Mouse (Mus musculus): ENCODE measurements around the gene Etfrf1. TPM values are rescaled to one million over a fixed set of nuclear protein-coding genes. Genes with fewer than 3 reads are reported as not detected.

Etfrf1 gene
- polyA plus RNA-seq (2014; fragmentation: Nextera tagmentation; extraction: Ambion mirVana), result 29.9 and 32.8 TPM in 2 replicates

DNA sequence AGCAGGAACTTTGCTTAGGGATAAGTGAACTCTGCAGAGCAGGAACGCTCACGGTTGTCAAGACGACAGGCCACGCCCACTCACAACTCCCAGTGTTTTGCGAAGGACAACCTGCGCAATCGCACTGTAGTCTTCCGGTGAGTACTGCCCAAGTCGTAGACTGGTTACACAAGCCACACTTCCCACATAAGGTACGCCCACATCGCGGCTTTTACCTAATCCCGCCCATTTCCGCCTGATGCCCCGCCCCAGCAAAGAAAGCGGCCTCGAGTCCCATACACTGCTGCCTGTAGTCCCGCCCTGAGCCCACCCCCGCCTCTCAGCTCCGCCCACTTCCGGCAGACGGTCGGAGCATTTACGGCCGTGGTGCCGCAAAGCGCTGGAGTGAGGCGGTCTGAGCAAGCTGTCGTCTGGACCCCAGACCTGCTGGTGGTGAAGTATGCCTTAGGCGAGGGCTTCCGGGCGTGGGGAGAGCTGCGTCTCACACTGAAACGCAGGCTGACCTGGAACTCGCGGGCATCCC is at the start of gene Etfrf1, which contains the start of gene Casc1:
Gene Etfrf1, plus strand, starts transcription at position 319 of the 523 bp plus-strand sequence.
Gene Casc1, minus strand, starts transcription at position 190 of the 523 bp plus-strand sequence.
- Histone ChIP-seq H3K9me3 (ENCODE audit: control insufficient read depth, low read length) (no peaks in the 10 kb centered on the region), H3K4me2 (ENCODE audit: low read depth, low read length, severe bottlenecking) (peak within 1 kb of the TSS; percentile 79), H3K27ac (ENCODE audit: low read depth, low read length) (peak within 1 kb of the TSS; percentile 87), H3K36me3 (ENCODE audit: control insufficient read depth, insufficient read depth, low read length) (no peaks in the 10 kb centered on the region), H3K4me1 (replicated peaks; ENCODE audit: control insufficient read depth, insufficient read depth, low read length) (peaks cover 6% of the 10 kb centered on the region; the same call in 1 of the 2 replicates), H3K9ac (ENCODE audit: low read length) (peak within 1 kb of the TSS; percentile 71), H3K27me3 (ENCODE audit: control insufficient read depth, insufficient read depth, low read length) (no peaks in the 10 kb centered on the region), H3K4me3 (ENCODE audit: low read depth, low read length) (peak within 1 kb of the TSS; percentile 57)
- DNase-seq (ENCODE audit: low spot score) (peak; percentile 99), ATAC-seq (replicated peaks; ENCODE audit: low FRiP score) (peak; percentile 100)
- under 1% methylated on average over 34 of the region's 36 CpGs for WGBS

DNA sequence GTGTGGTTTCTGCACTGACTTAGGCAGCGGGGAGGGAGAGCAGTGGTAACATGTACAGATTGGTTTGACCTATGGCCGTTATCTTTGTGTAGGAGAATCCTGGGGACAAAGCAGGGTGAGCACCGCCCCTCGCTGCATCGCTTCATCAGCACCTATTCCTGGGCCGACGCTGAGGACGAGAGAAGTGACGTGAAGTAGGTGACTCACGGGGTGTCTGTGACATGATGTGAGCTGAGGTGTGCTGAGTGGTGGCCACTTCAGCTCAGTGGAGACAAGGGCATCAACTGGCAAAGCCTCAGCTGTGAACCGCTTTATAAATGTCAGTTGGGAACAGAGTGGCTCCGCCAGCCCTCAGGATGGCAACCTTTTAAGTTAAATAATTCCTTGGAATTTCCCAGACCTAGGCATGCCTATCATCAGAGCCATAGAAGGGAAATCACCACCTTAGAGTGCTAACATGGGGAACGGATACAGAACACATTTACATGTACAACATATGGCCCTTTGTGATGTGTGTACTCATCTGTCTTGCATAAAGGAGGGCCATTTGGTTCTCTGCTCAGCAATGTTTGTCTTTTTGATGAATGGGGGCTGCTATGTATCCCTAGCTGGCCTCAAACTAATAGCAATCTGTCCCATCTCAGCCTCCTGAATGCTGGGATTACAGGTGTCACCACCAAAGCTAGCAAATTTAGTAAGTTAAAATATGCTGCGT is 38.9 kb upstream of the Etfrf1 start:
- Histone ChIP-seq H3K4me1 (replicated peaks; ENCODE audit: control insufficient read depth, insufficient read depth, low read length) (peaks cover 16% of the 10 kb centered on the region), H3K27ac (ENCODE audit: low read depth, low read length) (no peak overlapping the region), H3K27me3 (ENCODE audit: control insufficient read depth, insufficient read depth, low read length) (no peaks in the 10 kb centered on the region; the same call in 1 of the 2 replicates), H3K4me3 (ENCODE audit: low read depth, low read length) (no peak overlapping the region), H3K36me3 (ENCODE audit: control insufficient read depth, insufficient read depth, low read length) (no peaks in the 10 kb centered on the region), H3K4me2 (ENCODE audit: low read depth, low read length, severe bottlenecking) (no peak overlapping the region), H3K9ac (ENCODE audit: low read length) (no peak overlapping the region), H3K9me3 (ENCODE audit: control insufficient read depth, low read length) (no peaks in the 10 kb centered on the region)
- DNase-seq (ENCODE audit: low spot score) (peak; percentile 44), ATAC-seq (replicated peaks; ENCODE audit: low FRiP score) (no peak)
- 83% methylated on average over 14 of the region's 14 CpGs for WGBS

GRCm38 (mm10) chr6:145173781-145174191 is 37.1 kb upstream of the Etfrf1 start:
- Histone ChIP-seq H3K36me3 (ENCODE audit: control insufficient read depth, insufficient read depth, low read length) (no peaks in the 10 kb centered on the region), H3K27me3 (ENCODE audit: control insufficient read depth, insufficient read depth, low read length) (no peaks in the 10 kb centered on the region; the same call in 1 of the 2 replicates), H3K9me3 (ENCODE audit: control insufficient read depth, low read length) (no peaks in the 10 kb centered on the region), H3K4me2 (ENCODE audit: low read depth, low read length, severe bottlenecking) (peak overlapping the region; percentile 33; the same call in 1 of the 2 replicates), H3K4me3 (ENCODE audit: low read depth, low read length) (no peak overlapping the region), H3K4me1 (replicated peaks; ENCODE audit: control insufficient read depth, insufficient read depth, low read length) (peaks cover 16% of the 10 kb centered on the region), H3K27ac (ENCODE audit: low read depth, low read length) (no peak overlapping the region; the same call in 1 of the 2 replicates), H3K9ac (ENCODE audit: low read length) (no peak overlapping the region)
- ATAC-seq (replicated peaks; ENCODE audit: low FRiP score) (peak; percentile 84), DNase-seq (ENCODE audit: low spot score) (peak; percentile 70)
- under 1% methylated on average over 7 of the region's 11 CpGs for WGBS

GRCm38 (mm10) chr6:145175571-145175981 is 35.4 kb upstream of the Etfrf1 start:
- ATAC-seq (replicated peaks; ENCODE audit: low FRiP score), result no peak
- Histone ChIP-seq H3K36me3 (ENCODE audit: control insufficient read depth, insufficient read depth, low read length) (no peaks in the 10 kb centered on the region), H3K27me3 (ENCODE audit: control insufficient read depth, insufficient read depth, low read length) (no peaks in the 10 kb centered on the region; the same call in 1 of the 2 replicates), H3K9me3 (ENCODE audit: control insufficient read depth, low read length) (no peaks in the 10 kb centered on the region), H3K27ac (ENCODE audit: low read depth, low read length) (no peak overlapping the region), H3K4me3 (ENCODE audit: low read depth, low read length) (no peak overlapping the region), H3K9ac (ENCODE audit: low read length) (no peak overlapping the region), H3K4me2 (ENCODE audit: low read depth, low read length, severe bottlenecking) (no peak overlapping the region), H3K4me1 (replicated peaks; ENCODE audit: control insufficient read depth, insufficient read depth, low read length) (peaks cover 16% of the 10 kb centered on the region)
- 40% methylated on average over 9 of the region's 9 CpGs for WGBS
- DNase-seq (ENCODE audit: low spot score), result no peak

GRCm38 (mm10) chr6:145176474-145176873 is 34.5 kb upstream of the Etfrf1 start:
- Histone ChIP-seq H3K27me3 (ENCODE audit: control insufficient read depth, insufficient read depth, low read length) (no peaks in the 10 kb centered on the region; the same call in 1 of the 2 replicates), H3K27ac (ENCODE audit: low read depth, low read length) (no peak overlapping the region), H3K4me2 (ENCODE audit: low read depth, low read length, severe bottlenecking) (no peak overlapping the region), H3K4me3 (ENCODE audit: low read depth, low read length) (no peak overlapping the region), H3K9me3 (ENCODE audit: control insufficient read depth, low read length) (no peaks in the 10 kb centered on the region), H3K4me1 (replicated peaks; ENCODE audit: control insufficient read depth, insufficient read depth, low read length) (peaks cover 16% of the 10 kb centered on the region), H3K36me3 (ENCODE audit: control insufficient read depth, insufficient read depth, low read length) (no peaks in the 10 kb centered on the region), H3K9ac (ENCODE audit: low read length) (no peak overlapping the region)
- no peak for DNase-seq (ENCODE audit: low spot score)
- WGBS, result 37% methylated on average over 10 of the region's 10 CpGs
- no peak for ATAC-seq (replicated peaks; ENCODE audit: low FRiP score)

DNA sequence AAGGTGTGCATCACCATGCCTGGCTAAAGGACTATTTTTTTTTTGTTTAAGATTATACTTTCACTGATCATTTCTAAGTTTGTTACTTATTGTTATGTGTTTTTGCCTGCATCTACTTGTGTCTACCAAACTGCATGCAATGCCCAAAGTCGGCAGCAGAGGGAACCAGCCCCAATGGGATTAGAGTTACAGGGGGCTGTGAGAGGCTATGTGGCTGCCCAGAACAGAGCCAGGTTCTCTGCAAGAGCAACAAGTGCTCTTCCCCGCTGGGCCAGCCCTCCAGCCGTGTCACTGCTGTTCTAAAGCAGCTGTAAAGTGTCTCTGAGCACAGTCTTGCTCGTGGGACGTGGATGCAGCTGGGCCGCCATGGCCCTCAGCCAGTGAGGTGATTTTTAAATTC is 31.3 kb upstream of the Etfrf1 start:
- no peak overlapping the region for H3K9ac ChIP-seq (ENCODE audit: low read length)
- H3K4me3 ChIP-seq (ENCODE audit: low read depth, low read length), result no peak overlapping the region
- no peak overlapping the region for H3K27ac ChIP-seq (ENCODE audit: low read depth, low read length)
- WGBS, result 24% methylated on average over 6 of the region's 6 CpGs
- peaks cover 6% of the 10 kb centered on the region for H3K4me1 ChIP-seq (replicated peaks; ENCODE audit: control insufficient read depth, insufficient read depth, low read length)
- peak; percentile 81 for DNase-seq (ENCODE audit: low spot score)
- H3K4me2 ChIP-seq (ENCODE audit: low read depth, low read length, severe bottlenecking), result no peak overlapping the region
- ATAC-seq (replicated peaks; ENCODE audit: low FRiP score), result 0 out of 2 replicates have a peak, but pooled peaks have one; percentile 60
- H3K36me3 ChIP-seq (ENCODE audit: control insufficient read depth, insufficient read depth, low read length), result no peaks in the 10 kb centered on the region
- H3K9me3 ChIP-seq (ENCODE audit: control insufficient read depth, low read length), result no peaks in the 10 kb centered on the region
- no peaks in the 10 kb centered on the region; the same call in 1 of the 2 replicates for H3K27me3 ChIP-seq (ENCODE audit: control insufficient read depth, insufficient read depth, low read length)

DNA sequence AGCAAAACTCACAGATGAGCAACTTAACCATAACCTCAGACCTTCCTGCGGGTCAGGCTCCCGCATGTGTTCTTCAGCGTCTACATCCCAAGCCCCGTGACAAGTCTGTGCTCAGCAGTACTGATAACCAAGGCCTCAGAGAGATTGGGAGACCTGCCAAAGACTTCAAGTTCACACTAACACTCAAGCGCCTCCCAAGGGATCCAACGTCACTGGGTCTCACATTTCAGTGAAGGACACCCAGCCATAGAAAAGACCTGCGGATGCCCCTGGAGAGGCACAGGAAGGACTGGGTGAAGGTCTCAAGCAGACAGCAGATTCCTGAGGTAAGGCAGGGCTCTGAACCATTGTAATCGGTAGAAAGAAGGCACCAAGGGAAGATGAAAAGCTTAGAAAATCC is 28.9 kb upstream of the Etfrf1 start:
- no peak overlapping the region for H3K4me3 ChIP-seq (ENCODE audit: low read depth, low read length)
- H3K27ac ChIP-seq (ENCODE audit: low read depth, low read length), result no peak overlapping the region
- WGBS, result 85% methylated on average over 8 of the region's 8 CpGs
- ATAC-seq (replicated peaks; ENCODE audit: low FRiP score) (no peak), DNase-seq (ENCODE audit: low spot score) (no peak)
- no peak overlapping the region for H3K9ac ChIP-seq (ENCODE audit: low read length)
- H3K36me3 ChIP-seq (ENCODE audit: control insufficient read depth, insufficient read depth, low read length), result no peaks in the 10 kb centered on the region
- no peaks in the 10 kb centered on the region for H3K27me3 ChIP-seq (ENCODE audit: control insufficient read depth, insufficient read depth, low read length)
- H3K4me1 ChIP-seq (replicated peaks; ENCODE audit: control insufficient read depth, insufficient read depth, low read length), result no peaks in the 10 kb centered on the region
- H3K9me3 ChIP-seq (ENCODE audit: control insufficient read depth, low read length), result no peaks in the 10 kb centered on the region
- no peak overlapping the region for H3K4me2 ChIP-seq (ENCODE audit: low read depth, low read length, severe bottlenecking)

GRCm38 (mm10) chr6:145186096-145186495 is 24.8 kb upstream of the Etfrf1 start:
- H3K4me3 ChIP-seq (ENCODE audit: low read depth, low read length), result no peak overlapping the region
- H3K9ac ChIP-seq (ENCODE audit: low read length), result no peak overlapping the region
- H3K9me3 ChIP-seq (ENCODE audit: control insufficient read depth, low read length), result no peaks in the 10 kb centered on the region
- DNase-seq (ENCODE audit: low spot score), result no peak
- WGBS, result 92% methylated on average over 1 of the region's 1 CpGs
- H3K27ac ChIP-seq (ENCODE audit: low read depth, low read length), result no peak overlapping the region
- H3K27me3 ChIP-seq (ENCODE audit: control insufficient read depth, insufficient read depth, low read length), result no peaks in the 10 kb centered on the region
- H3K4me2 ChIP-seq (ENCODE audit: low read depth, low read length, severe bottlenecking), result no peak overlapping the region
- no peaks in the 10 kb centered on the region for H3K4me1 ChIP-seq (replicated peaks; ENCODE audit: control insufficient read depth, insufficient read depth, low read length)
- H3K36me3 ChIP-seq (ENCODE audit: control insufficient read depth, insufficient read depth, low read length), result no peaks in the 10 kb centered on the region
- ATAC-seq (replicated peaks; ENCODE audit: low FRiP score), result no peak
